8 mouse cellular contexts compared by ENCODE assay signal in genomic region chr2:153160844-153161683, GRCm38 (mm10). TPM values are rescaled to one million over a fixed set of nuclear protein-coding genes. Genes with fewer than 3 reads are reported as not detected.
DNase-seq lines count a peak whose midpoint lies in the region; ATAC-seq and TF ChIP-seq lines count a peak whose summit lies in the region.

Gene Tm9sf4 (plus strand): TSS chr2:153161303.

- no peak for TF ChIP-seq CTCF in cortical plate, adult 2 months (IDR thresholded peaks at IDR 0.05; ENCODE audit: extremely low read depth, insufficient read depth, low read length)

- H3K4me1 ChIP-seq in cortical plate, adult 2 months (ENCODE audit: control insufficient read depth, insufficient read depth, low read length) = peaks cover 1% of the 10 kb centered on the region; the same call in 1 of the 2 replicates
- H3K4me1 ChIP-seq in megakaryocyte, embryonic 14.5 days = peaks cover 59% of the 10 kb centered on the region

- DNase-seq in gastrocnemius, adult 8-10 months (ENCODE audit: low spot score in 2 of 2) = peak; percentile 80 to 84
- DNase-seq in hindlimb bud, embryonic 11.5 days (ENCODE audit: extremely low spot score, low read depth, low spot score) = peak; percentile 93
- peak; percentile 89 to 96 for DNase-seq in left cerebral cortex, adult 8-10 months (ENCODE audit: low spot score in 2 of 2)
- peak; percentile 94 to 95 for DNase-seq in right cerebral cortex, postnatal 10 days (ENCODE audit: low spot score in 2 of 2)
- DNase-seq in urinary bladder, postnatal 25 days (ENCODE audit: low spot score) = peak; percentile 92

- H3K27me3 ChIP-seq in megakaryocyte, embryonic 14.5 days (replicated peaks) = no peaks in the 10 kb centered on the region

- peaks cover 17% of the 10 kb centered on the region for H3K36me3 ChIP-seq in megakaryocyte, embryonic 14.5 days (replicated peaks; ENCODE audit: low read length)

- peak within 1 kb of the TSS; percentile 95 for H3K27ac ChIP-seq in cortical plate, adult 2 months (ENCODE audit: insufficient read depth, low read length)

- H3K9me3 ChIP-seq in megakaryocyte, embryonic 14.5 days = peaks cover 4% of the 10 kb centered on the region; the same call in 1 of the 2 replicates

- peak within 1 kb of the TSS; percentile 70 for H3K4me3 ChIP-seq in cortical plate, adult 2 months (ENCODE audit: insufficient read depth, low read length)
- H3K4me3 ChIP-seq in megakaryocyte, embryonic 14.5 days (replicated peaks) = peak within 1 kb of the TSS; percentile 95

- ATAC-seq in activated CD4-positive, CD25-positive, alpha-beta regulatory T cell, adult 4 months = peak; percentile 93

- TF ChIP-seq POLR2A in cortical plate, adult 2 months (IDR thresholded peaks at IDR 0.05; ENCODE audit: extremely low read depth, insufficient read depth, low read length) = peak; percentile 77

RNA-seq across cellular contexts. Expression of gene Tm9sf4, which starts in this region (rescaled TPM):
- 10 to 100 TPM; 24.1 to 41.4 TPM for polyA plus RNA-seq in activated CD4-positive, CD25-positive, alpha-beta regulatory T cell, adult 4 months (2017; shearing (Covaris generic))
- 68.4 and 70.5 TPM in 2 replicates for polyA plus RNA-seq in cortical plate, adult 2 months (2012; rRNA removed)
- total RNA-seq in gastrocnemius, adult 8-10 months (2022) = 10 to 100 TPM; 25.5 to 30.3 (median 28.4) TPM
- total RNA-seq in left cerebral cortex, adult 8-10 months (2022) = 100 to 1,000 TPM; 106 to 122 (median 113) TPM
- 23.8 and 32.4 TPM in 2 replicates for polyA plus RNA-seq in megakaryocyte, embryonic 14.5 days (2012; ENCODE audit: insufficient read depth, low replicate concordance)

Comparison
In these comparisons a context has a peak if more than half of its experiments do, and no peak if none do; other contexts are left out.
1. Peak in every context shown above with its lines: DNase-seq, ATAC-seq, H3K4me3 ChIP-seq and H3K27ac ChIP-seq.